Mouse (Mus musculus): Measurements from ENCODE around the gene Engase.

Engase gene

GRCm38 (mm10) chr11:118453886-118454671 lies 22.6 kb upstream of the Engase start:
- no peak for DNase-seq (ENCODE audit: low read depth, low spot score)

DNA sequence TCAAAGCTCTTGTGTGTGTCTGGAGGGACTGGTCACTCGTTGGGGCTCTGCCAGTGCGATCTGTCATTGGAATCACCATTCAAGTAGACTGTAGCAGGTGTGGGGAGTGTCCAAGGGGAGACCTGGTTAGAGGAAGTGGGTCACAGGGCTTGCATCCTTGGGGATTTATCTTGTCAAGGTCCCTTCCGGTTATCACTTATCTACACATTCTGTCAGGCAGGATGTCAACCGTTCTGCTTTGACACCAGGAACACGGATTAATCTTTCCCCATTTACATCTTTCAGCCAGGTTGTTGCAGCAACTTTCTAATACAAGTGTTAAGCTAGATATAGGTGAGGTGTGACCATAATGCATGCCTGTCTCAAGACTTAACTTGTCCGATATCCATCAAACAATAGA lies 20.8 kb upstream of the Engase start:
- no peak for DNase-seq (ENCODE audit: low read depth, low spot score)

- no peak for DNase-seq (ENCODE audit: low read depth, low spot score)
Measured at GRCm38 (mm10) chr11:118456937-118457336, 19.7 kb upstream of the Engase start.

DNA sequence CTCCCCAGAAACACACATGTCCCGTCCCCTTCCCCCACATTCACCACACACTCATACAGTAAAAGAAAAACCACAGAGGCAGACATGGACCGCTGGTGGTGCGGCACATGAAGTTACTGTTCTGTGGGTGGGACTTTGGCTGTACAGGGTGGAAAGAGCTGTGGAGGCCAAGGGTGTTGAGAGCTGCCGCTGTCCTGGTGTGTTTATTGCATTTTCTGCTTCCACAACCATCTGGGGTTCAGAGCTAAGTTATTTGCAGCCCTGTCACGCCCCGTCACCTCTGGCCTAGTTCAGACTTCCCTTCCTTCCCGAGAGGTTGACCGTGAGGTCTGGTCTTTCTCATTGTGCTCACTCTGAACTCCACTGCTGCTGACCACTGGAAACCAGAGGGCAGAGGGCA lies 17.6 kb upstream of the Engase start:
- peak; percentile 22 for DNase-seq (ENCODE audit: low read depth, low spot score)

- no peak for DNase-seq (ENCODE audit: low read depth, low spot score)
Measured at GRCm38 (mm10) chr11:118459536-118459935, 17.1 kb upstream of the Engase start.

GRCm38 (mm10) chr11:118460280-118460679 lies 16.3 kb upstream of the Engase start:
- DNase-seq (ENCODE audit: low read depth, low spot score), result peak; percentile 75

DNA sequence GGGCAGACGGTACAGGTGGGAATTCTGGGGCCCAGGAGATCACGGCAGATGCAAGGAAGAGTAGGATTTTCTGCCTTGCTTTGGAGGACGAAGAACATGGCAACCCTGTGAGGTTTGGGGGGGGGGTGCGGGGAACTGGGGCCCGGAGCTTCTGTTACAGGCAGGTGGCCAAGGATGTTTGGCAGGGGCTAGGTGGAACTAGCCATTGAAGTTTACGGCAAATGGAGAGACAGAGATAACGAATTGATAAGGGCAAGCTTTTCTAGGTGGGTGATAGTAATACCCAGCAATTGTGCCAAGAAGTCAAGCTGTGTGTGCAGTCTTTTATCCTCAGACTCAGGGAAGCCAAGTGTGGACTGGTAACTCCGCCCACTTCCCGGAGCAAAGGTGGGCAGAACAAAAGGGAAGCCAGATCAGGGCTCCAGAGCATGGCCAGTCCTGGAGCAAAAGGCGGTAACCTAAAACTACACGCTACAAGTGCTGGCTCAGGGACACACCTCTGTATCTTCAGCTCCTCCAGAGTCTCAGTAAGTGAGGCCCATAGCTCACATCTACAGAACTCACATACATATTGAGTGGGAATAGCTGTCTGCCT lies 9.1 kb upstream of the Engase start:
- no peak for DNase-seq (ENCODE audit: low read depth, low spot score)

DNA sequence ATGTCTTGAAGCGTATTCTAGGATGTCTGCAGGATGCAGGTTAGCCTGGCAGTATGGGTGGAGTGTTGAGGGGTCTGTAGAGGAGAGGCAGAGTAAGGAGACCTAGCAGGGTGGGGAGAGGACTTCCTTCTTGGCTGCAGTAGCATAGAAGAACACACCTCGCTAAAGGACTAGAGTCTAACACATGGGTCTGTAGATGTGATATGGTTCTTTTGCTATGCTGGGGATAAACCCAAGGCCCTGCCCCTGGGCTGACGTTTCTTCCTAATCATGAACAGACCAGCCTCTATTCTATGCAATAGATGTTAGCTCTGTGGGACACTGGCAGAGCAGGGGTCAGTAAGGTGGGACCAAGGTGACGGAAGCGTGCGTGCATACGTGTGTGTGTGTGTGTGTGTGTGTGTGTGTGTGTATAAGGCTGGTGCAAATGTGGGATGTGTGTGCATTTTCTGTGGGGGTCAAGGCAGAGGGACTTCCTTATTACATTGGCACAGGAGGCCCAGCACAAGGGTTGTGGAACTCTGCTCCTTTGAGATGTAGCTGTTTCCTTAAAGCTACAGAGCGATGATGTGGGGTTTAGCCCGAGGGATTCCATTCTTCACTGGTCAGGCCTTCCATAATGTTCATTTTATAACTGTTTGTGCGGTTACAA lies 7.0 kb upstream of the Engase start:
- no peak for DNase-seq (ENCODE audit: low read depth, low spot score)

DNA sequence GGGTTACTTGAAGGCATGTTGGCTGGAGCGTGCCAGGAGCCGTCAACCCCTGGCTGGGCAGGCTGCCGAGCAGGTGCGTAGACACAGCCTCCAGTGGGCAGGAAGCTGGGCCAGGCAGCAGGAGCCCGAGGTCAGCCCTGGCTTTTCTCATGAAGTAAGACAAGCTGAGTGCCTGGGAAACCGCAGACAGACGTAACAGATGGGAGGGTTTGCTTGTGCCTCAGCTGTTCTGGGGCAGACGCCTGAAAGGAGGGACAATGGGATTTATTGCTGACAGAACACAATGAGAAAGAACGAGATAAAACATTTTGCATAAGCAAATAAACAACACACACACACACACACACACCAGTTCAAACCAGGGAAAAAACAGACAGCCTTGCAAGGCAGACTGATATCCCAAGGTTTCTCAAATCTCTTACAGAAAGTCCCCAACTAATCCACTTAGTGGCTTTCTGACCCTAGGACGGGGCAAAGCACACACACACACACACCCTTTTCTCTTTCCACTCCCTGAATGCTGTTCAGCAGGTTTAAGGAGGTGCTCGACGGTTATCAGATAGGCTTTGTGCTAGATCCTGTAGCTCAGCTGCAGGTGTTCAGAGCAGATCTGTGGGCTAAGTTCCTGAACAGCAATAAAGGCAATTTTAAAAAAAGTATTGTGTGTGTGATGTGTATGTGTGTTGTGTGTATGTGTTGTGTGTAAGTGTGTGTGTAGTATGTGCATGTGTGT lies 6.2 kb upstream of the Engase start:
- DNase-seq (ENCODE audit: low read depth, low spot score), result peak; percentile 39

GRCm38 (mm10) chr11:118471676-118472075 lies 5.0 kb upstream of the Engase start:
- no peak for DNase-seq (ENCODE audit: low read depth, low spot score)

- DNase-seq (ENCODE audit: low read depth, low spot score), result no peak
Measured at GRCm38 (mm10) chr11:118473161-118473560, 3.5 kb upstream of the Engase start.

DNA sequence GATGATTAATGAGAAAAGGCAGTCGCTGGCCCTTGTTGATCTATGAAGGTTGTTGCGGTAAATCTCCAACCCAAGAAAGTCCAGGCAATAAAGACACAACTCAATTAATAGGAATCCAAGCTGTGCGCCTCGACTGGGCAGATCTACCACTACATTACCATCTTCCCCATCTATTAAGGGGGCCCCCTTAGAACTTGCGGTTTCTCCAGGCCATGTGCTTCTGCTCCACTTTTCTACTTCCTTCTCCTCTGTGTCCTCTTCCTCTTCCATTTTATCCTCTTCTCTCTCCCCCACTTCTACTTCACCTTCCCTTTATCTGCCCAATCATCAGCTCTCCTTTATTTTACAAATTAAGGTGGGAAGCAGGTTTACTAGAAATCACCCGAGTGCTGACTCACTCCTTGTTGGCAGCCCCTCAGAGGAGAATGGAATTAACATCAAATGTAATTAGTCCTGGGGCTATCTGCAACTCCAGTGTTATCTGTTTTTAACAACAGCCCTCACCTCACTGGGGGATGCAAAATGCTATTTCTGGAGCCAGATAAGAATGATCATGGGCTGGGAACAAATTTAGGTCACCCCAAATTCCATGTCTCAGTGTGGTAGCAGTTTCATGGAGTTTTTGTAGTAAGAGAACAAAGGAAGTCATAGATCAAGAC lies 2.7 kb upstream of the Engase start:
- no peak for DNase-seq (ENCODE audit: low read depth, low spot score)

DNA sequence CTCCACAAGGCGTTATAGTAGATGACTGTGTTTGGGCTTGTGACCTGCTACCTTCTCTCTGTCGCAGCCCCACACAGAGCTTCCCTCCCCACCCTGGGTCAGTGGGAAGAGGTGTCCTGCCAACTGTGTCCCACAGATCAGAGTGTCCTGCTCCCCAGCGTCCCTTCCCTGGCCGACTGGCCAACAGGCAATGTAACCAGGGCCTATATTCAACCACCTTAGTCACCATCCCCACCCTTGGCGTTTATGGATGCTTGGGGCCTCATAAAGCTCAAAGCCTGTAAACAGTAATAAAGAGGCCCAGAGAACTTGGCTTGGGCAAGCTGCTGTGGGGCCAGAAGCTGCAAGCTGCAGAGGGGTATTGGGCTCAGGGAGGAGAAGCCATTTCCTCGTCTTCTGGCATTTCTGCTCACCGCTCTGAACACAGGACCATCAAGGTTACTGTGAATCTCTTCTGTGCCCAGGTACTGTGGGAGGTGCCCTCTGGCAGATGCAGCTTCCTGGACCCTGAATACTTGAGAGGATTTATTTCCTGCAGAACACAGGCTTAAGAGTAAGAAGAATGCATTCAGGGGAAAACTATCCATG lies 1.0 kb upstream of the Engase start:
- DNase-seq (ENCODE audit: low read depth, low spot score), result no peak

GRCm38 (mm10) chr11:118479776-118480175 lies 3.1 kb downstream of the Engase start:
- DNase-seq (ENCODE audit: low read depth, low spot score), result no peak

- DNase-seq (ENCODE audit: low read depth, low spot score), result no peak
Measured at GRCm38 (mm10) chr11:118481231-118481630, 4.6 kb downstream of the Engase start.

DNA sequence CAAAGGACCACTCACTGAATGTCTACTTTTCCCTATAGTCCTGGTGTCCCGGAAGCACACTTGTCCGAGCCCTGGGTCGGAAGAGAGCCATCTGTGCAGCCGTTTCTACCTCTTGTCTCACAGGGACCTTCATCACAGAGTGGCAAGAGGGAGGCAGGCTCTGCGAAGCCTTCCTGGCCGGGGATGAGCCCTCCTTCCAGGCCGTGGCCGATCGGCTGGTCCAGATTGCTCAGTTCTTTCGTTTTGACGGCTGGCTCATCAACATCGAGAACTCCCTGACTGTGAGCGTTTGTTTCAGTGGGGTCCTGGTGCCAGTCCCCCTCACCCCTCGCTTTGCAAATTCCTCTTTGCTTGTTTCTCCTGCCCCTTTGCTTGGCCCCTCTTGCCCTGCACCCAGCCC lies 5.1 kb downstream of the Engase start:
- no peak for DNase-seq (ENCODE audit: low read depth, low spot score)

DNA sequence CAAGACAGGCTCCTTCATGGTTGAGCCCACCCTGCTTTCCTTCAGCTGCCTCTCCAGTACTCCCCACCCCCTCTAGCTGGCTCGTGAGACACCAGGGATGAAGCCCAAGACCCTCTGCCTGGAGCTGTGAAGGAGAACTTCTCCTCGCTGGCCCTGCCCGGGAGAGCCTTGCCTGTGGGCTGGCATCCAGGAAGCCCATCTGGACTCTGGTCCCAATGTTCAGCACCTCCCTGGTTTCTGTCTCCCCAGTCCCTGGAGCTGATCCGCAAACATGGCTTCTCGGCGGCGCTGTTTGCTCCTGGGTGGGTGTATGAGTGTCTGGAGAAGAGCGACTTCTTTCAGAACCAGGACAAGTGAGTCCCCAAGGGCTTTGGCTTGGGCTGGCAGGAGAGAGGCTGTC lies 7.5 kb downstream of the Engase start:
- no peak for DNase-seq (ENCODE audit: low read depth, low spot score)

- no peak for DNase-seq (ENCODE audit: low read depth, low spot score)
Measured at GRCm38 (mm10) chr11:118485338-118485737, 8.7 kb downstream of the Engase start.

DNA sequence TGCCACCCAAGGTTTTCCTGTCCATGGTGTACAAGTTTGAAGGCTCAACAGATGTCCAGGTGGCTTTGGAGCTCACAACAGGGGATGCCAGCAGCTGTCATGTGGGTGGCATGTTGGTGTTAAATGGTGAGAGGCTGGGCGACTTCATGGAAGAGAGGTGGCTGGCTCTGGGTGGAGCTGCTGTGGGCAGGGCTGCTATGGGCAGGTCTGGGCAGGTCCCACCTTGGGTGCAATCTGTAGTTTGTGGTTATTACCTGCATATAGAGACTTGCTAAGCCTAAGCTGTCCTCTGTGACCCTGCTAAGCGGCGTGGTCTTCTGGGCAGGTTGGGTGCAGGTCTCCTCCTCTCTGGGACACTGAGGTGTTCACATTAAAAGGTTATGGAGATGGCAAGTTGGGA lies 9.2 kb downstream of the Engase start:
- DNase-seq (ENCODE audit: low read depth, low spot score), result no peak

- no peak for DNase-seq (ENCODE audit: low read depth, low spot score)
Measured at GRCm38 (mm10) chr11:118486281-118486680, 9.7 kb downstream of the Engase start.
